Mouse (Mus musculus) adrenal gland, adult 18-20 months (tissue): Measurements from ENCODE around the gene Pnrc1. TPM values are rescaled to one million over a fixed set of nuclear protein-coding genes. Genes with fewer than 3 reads are reported as not detected.

ENCODE experiments used
- DNase-seq, 2 experiments: peaks; one replicate each; pipeline ENCODE4 v3.0.0; 2021 to 2022; ENCODE audit warnings: low spot score in 2 of 2
- total RNA-seq, 2 experiments: library from RNA; stranded (reverse); gene quantifications; 1 replicate in 1 of 2; 2 replicates in 1 of 2; pipeline ENCODE4 v1.2.3; 2021

The Pnrc1 gene
- total RNA-seq, 2 experiments from 2014 or later: 185 to 217 TPM

DNA sequence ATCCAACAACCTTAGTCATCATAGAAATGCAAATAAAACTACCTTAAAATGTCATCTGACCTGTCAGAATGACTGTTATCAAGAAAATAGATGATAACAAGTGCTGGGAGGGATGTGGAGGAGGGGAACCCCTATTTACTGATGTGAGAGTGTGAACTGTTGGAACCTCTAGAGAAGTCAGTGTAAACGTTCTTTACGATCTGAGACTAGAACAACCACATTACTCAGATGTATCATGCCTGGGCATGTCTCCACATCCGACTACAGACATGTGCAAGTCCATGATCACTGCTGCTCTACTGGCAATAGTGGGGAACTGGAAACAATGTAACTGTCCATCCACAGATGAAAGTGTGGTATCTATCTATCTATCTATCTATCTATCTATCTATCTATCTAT, 16.5 kb downstream of the Pnrc1 start:
- DNase-seq: no peak

DNA sequence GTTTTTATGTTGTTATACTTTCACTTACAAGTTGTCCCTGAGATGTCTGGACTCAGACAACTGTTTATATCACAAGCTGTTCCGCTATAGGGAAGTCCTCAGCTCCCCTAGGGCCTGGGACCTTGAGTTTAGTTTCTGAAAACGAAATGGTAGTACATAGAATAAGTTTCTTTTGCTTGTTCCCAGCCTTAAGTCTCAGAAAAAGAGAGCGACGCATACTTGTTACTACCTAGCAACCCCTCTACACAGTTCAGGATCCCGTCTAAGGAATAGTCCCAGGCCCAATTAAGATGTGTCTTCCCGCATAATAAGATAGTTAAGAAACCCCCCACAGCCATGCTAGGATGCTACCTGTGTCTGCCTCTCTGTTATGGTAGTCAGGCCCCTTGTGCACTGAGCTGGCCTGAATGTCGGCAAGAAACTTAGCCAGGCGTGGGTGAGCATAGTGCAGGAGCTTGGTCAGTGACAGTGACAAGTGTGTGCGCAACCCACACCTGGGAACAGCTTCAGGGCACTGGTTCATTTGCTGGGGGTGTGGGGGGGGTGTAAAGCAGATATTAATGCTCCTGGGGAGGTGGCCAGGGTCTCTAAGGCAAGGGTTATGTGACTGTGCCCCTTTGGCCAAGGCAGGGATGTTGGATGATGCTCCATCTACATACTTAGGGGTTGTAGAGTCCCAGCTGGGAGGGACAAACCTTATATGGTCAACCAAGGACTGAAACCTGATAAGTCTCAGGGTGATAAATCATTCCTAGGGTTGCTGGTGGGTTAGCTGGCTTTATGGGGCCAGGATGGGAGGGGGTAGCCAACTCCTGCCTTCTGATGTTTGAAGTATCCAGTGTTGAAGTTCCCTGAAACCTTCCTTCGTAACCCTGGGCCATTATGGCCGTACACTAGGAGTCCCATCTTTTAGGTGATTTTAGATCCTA, 19.3 kb downstream of the Pnrc1 start:
- no peak for DNase-seq

DNA sequence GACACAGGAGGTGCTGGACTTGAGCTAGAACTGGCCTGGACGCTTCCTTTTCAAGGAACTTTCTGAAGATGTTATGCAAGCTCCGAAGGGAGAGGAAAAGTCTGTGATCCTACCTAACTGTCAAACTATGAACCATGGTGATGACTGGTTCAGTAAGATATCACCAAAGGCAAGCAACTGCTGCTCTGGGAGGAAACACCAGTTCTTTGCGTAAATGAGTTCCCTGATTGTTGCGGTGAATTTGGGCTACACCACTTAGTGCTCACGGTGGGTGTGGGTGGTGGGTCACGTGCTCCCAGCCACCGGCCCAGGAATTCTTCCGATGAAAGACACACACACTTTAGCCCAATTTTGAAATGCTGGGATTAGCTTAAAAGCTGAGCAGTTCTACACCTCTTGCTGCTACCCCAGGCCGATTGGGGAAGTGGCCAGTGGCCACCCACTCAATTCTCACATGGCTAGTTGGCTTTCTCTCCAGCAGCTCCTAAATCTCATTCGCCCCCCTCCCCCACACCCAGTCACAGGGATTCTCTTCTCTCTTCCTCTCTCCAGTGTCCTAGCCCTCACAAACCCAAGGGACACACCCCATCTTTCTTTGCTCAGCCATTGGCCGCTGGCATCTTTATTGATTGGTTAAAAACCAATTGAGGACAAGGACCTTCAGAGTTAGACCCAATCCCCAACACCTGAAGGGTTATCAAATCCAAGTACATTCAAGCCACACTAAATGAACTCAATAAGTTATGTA, 24.8 kb downstream of the Pnrc1 start:
- no peak for DNase-seq

DNA sequence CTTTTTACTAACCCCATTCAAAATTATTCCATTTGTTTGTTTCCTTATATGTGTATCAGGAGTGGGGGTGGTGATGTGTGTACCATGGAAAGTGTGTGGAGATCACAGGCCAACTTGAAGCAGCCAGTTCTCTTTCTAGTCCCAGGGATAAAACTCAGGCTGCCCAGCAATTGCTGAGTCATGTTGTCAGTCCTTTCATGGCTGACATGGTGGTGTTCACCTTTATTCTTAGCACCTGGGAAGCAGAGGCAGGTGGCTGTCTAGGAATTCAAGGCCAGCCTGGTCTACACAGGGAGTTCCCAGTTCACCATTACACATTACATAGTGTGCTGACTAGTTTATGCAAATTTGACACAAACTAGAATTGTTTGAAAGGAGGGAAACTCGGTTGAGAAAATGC, 27.1 kb downstream of the Pnrc1 start:
- DNase-seq: no peak

DNA sequence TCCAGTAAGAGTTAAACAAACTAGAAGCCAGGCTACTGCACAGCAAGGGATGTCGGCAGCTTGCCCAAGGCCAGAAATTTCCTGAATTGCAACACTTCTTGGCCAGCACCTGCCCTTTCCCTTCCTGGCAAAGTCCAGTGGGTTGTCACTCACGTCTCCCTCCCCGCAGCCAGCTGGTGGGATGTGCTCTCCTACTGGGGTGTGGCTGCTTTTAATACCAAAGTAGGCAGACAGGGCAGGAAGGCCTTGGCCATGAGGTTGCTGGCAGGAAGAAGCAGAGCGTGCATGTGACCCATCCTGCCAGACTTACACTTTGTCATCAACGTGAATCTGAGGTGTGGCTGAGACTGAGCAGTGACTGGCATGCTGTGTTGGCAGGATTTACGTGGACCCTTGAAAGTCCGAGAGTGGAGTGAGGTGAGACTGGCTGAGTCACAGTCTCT, 28.6 kb downstream of the Pnrc1 start:
- peak; percentile 86 to 90 for DNase-seq

DNA sequence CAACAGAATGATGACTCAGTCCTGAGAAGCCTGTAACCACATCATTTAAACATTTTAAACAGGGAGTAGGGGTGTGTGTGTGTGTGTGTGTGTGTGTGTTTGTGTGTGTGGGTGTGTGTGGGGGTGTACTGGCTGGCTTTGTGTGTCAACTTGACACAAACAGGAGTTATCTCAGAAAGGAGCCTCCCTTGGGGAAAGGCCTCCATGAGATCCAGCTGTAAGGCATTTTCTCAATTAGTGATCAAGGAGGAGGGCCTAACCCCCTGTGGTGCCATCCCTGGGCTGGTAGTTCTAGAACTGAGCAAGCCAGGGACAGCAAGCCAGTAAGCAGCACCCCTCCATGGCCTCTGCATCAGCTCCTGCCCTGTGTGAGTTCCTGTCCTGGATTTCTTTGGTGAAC, 29.7 kb downstream of the Pnrc1 start:
- DNase-seq: no peak

DNA sequence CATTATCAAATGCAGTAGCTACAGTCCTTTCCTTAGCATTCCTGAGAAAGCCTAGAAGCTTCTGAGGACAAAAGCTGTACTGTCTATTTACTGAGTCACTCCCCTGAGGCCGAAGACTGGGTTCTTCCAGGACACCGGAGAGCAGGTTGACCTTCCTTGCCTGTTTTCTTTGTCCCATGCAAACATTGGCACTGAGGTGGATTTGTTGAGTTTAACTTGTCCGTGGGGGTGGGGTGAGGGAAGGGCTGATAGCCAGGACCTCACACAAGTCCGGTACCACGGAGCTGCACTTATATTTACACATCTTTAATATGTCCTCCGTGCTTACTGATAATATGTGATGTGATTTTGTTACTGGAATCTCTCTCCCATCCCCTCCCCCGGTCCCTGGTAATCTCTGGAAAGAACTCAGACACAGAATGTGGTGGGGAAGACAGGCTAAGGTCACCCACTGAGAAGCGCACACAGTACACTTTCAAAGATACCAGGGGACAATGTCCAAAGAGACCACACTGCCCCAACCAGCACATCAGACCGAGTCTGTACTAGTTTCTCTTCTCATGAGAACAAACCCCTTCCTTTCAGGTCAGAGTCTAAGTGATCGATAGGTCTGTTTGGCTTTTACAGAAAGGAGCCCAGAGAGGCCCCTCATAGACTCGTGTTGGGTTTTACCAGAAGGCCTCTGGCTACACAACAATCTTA, 32.5 kb downstream of the Pnrc1 start:
- no peak for DNase-seq

DNA sequence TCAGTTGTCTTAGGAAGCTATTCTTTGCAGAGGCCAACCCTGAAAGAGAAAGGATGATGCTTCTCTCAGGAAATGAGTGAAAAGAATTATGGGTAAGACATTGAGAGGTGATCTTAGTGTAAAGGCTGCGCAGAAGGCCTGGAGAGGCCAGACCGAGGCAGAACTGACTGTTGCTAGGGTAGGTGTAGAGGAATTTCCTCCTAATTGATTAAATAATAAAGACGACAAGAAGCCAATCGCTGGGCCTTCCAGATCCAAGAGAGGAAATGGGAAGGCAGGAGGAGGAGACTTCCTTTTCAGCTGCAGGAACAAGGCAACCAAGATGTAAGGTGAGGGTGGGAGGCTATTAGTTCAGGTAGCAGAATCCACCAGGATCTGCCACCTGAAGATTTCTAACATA, 35.3 kb downstream of the Pnrc1 start:
- DNase-seq: no peak

DNA sequence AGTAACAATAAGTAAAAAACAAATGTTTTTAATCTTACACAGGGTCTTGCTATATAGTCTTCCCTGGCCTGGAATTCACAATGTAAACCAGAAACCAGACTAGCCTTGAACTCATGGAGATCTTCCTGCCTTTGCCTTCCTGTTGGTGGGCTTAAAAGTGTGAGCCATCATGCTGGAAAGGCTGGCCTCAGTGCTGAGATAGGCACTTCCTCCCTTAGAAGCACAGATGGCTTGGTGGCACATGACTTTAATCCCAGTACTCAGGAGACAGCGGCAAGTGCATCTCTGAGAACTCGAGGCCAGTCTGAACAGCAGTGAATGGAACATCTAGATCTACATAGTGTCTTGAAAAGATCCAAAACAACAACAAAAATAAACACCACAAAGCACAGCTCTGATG, 39.1 kb downstream of the Pnrc1 start:
- no peak for DNase-seq

DNA sequence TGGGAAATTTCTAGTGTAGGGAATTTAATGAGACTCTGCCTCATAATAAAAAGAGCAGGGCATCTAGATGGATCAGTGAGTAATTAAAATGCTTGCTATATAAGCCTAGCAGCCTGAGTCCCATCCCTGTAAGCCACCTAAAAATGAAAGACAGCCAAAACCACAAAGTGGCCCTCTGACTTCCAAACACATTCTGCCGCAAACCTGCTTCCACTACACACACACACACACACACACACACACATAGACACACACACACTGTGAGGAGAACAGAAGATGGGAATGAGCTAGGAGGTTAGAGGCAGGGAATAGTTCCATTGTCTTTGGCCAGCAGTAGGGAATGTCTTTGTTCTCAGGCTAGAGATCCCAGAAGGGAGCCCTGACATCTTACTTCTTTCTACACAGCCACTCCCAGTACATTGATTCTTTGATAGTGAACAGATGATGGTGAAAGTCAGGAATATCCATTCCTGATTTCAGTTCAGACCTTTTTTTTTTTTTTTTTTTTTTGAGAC, 40.2 kb downstream of the Pnrc1 start:
- DNase-seq: no peak

DNA sequence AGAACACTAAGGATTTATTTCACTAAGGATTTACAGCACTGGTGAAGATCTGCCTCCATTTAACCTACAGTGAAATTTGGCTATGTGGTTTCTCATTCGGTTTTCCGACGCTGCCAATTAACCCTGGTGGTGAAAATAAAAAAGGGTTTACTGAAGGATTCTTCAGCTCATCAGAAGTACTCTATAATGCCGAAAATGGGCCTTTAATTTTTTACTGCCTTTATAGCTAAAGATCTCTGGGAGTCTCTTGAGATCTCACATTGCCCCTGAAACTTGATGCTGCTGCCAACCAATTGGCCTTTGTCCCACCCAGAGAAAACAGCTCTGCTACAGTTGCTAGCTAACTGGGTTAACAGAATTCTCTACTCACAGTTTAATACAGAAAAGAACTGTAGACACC, 41.0 kb downstream of the Pnrc1 start:
- no peak for DNase-seq

DNA sequence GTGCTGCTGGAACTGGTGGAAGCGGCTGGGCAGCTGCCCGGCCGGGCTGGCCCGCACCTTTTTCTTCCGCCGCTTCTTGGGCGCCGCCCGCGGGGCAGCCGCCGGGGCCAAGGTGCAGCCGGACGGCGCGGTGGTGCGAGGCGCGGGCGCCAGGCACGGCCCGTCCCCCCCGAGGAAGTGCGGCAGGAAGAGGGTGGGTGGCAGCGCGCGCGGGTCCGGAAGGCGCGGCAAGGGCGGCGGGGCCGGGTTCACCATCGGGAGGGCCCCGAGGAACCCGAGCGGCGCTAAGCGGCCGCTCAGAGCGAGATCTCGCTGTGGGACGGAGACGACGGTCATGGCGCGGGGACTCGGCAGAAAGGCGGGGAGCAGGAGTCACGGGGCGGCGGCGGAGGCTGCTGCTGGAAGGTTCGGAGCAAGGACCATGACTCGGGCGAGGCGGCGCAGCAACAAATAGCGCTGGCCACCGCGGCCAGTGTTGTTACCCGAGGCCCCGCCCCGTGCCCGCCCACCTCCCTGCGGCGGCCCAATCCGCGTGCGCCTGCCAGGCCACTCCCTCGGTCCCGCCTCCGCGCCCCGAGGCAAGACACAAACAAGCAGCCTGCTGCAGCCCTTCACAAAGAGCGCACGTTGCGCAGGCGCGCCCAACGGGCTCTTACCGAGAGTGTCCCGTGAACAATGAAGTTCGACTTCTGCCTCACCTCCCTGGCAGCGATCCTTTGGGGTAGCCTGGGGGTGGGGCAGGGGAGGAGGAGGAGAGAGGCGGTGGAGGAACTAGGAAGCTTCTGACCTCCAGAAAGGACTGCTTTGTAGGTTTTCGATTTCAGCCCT, 41.7 kb downstream of the Pnrc1 start:
- DNase-seq: peak; percentile 97 to 99

DNA sequence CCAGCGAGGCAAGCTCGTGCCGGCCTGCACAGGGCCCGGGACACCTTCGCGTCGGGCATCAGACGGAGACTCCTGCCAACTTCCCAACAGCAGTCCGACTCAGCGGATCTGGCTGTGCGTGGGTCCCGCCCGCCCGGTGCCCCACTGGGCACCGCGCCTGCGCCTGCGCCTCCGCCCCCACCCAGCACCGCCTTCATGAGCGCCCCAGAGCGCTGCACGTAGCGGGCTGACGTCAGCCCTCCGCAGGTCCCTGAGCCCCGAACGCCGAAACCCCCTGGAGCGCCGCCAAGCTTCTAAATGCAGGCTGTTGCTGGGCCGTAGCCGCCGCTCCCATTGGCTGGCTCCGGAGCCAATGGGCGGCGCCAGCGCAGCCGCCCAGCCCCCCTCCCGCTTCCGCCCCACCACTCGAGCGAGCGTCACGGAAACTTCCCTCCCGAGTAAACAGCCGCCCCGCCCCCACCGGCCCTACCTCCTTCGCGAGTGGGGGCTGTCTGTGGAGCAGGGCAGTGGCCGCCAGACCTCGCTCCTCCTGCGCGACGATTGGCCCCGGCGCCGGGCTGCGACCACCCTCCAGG, 42.4 kb downstream of the Pnrc1 start:
- peak; percentile 99 for DNase-seq

DNA sequence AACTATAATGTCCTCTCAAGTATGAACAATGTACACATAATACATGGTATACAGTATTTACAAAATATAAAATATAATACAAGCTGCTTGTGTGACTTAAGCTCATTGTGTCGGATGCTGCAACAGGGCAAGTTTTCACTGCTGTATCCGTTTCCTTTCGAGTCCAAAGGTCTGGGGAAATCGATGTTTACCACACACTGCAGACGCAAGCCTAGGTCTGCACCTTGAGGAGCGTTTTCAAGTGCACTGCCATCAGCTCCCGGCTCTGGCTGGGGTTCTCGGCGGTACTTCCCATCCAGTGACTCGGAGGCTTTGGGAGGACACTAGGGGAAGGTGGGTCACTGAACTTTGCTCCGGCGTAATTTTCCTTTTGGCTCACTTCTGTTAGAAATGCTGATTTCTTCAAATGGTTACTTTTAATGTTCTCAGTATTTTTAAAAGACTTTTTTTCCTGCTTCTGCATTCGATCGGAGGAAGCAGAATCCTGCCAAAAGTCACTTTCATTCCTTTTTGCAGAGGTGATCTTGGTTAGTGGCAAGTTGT, 44.0 kb downstream of the Pnrc1 start:
- no peak for DNase-seq

DNA sequence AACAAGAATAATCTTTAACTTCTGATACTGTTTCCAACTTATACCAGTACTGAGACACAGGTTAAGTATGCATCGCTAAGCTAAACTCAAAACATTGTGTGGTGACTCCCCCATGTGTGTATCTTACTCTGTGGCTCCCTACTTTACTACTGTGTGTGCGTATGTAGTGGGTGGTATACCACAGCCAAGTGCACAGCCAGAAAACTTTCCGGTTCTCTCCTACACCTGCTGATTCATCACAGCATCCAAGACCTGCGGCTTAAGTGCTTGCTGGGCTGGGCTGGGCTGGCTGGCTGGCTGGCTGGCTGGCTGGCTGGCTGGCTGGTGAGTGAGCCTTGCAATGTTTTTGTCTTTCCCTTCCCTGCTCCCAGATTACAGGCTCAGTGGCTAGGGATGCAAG, 46.0 kb downstream of the Pnrc1 start:
- no peak for DNase-seq

DNA sequence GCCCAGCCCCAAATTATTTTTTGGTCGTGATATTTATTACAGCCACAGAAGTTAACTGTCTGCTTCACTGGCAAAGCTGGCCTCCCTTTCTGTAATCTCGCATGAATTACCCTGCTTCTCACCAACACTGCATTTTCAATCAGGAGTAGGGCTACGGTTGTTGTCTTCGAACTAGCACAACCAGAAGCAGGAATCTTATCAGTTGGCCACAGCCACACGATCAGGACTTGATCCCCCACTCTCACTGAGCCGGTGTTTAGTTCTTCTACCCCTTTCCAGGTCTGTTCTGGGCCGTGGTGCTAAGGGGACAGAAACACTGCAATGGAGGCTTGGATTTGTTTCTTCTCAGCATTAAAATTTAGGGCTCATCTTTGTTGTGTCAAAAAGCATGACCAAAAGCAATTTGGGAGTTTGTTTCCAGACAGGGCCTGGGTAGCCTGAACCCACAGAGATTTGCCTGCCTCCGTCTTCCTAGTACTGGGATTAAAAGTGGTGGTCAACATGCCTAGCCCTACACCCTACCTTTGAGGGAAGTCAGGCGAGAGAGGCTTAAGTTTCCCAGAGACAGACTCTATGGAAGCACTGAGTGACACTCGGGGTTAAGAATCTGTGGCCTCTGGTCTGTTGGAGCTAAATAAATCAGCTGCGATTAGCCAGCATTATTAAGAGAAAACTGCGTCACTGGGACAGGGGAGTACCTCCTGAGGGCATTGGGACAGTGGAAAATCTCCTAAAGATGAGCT, 46.8 kb downstream of the Pnrc1 start:
- no peak for DNase-seq

DNA sequence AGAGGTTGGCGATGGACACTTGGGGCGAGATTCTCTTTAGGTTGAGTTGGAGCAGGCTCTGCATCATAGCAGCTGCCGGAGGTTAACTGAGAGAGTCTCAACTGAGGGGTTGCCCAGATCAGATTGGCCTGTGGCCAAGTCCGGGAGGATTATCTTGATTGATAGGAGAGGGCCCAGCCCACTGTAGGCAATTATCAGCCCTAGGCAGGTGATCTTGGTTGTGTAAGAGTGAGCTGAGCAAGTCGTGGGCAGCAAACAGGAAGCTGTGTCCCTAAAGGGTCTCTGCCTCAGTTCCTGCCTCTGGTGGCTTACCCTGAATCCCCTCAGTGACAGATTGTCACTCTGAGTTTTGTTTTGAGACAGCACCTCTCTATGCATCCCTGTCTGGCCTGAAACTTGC, 47.4 kb downstream of the Pnrc1 start:
- peak in 1 of 2 experiments; percentile 33 for DNase-seq

DNA sequence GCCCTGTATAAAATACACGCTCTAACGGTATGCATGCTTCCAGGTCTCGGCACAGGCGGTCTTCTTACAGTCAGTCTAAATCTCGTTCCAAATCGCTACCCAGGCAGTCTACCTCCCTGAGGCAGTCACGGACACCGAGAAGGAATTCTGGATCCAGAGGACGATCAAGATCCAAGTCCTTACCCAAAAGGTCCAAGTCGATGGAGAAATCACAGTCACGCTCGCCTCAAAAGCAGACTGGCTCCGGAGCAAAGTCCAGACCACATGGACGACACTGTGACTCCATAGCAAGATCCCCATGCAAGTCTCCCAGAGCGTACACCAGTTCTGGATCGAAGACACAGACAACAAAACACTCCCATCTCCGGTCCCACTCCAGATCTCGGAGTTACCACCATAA, 59.1 kb downstream of the Pnrc1 start:
- no peak for DNase-seq

DNA sequence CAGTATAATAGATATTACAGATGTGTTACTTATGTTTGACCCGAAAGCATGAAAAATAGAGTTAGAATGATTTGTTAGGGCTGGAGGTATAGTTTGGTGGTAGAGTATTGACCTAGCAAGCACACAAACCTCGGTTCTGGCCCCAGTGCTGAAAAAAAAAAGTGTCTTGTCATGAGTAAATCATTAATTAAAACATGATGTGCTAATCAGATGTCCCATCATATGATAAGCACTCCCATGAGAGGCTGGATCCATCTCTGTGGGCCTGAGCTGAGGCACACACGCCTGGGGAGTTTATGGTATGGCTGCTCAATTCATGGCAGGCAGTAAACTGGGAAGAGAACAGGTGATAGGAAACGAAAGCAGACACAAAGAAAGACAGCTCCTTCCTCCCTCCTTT, 60.3 kb downstream of the Pnrc1 start:
- no peak for DNase-seq
